Mouse (Mus musculus): ENCODE measurements around the gene T2.
"Not testable (repeated sequence)": the region's sequence is repeated elsewhere in the genome, so short reads cannot be mapped to it uniquely, and the experiment has no call there.

Gene T2

DNA sequence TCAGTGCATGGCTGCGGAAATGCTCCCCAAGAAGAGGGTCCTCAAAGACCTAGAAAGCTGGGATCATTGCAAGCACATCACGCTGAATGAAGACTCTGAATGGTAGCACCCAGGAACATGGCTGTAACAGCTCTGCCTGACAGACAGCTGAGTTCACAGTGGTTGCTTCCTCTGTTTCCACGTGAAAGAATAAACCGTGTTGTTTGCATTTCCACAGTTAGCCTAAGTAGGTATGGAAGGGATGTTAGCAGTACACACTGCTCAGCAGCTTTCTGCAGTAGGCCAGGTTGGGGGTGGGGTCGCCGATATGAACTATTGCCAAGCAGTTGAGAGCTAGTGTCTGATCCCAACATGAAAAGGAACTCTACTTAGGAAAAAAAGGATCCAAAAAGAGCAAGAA is at the start of gene T2:
Gene T2, plus strand, starts transcription at position 301 of the 400 bp plus-strand sequence.
- in situ Hi-C loops (cut with MseI, MboI), result no loop called here

DNA sequence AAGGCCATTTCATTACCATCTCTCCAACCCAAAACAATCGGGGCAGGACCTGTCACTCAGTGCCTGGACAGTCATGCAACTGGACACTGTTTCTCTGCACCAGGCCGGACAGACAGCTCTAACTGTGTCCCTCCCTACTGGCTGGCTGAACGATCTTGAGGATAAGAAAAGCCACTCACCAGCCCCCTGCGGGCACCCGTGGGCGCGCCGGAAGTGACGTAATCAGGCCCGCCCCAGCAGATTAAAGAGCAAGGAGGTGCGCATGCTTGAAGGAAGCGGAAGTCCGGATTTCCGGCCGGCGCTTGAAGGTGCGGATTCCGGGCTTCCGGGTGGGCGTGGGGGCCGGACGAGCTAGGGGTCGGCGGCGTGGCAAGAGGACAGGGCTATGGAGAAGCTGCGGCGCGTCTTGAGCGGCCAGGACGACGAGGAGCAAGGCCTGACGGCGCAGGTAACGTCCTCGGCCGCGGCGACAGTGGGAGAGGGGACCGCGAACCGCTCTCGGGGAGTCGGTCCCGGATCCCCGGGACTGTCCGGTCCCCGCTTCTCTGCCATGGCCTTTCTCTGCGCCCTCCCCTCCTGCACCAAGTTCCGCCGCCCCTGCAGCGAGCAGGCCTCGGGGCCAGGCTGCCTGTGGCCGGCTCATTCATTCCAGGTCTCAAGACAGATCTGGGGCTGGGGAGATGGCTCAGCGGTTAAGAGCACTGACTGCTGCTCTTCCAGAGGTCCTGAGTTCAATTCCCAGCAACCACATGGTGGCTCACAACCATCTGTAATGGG is 44.8 kb upstream of the T2 start, which contains the start of gene Sft2d1:
Gene Sft2d1, plus strand, starts transcription at position 265 of the 777 bp plus-strand sequence.
- in situ Hi-C loops (cut with MseI, MboI), result no loop called here

DNA sequence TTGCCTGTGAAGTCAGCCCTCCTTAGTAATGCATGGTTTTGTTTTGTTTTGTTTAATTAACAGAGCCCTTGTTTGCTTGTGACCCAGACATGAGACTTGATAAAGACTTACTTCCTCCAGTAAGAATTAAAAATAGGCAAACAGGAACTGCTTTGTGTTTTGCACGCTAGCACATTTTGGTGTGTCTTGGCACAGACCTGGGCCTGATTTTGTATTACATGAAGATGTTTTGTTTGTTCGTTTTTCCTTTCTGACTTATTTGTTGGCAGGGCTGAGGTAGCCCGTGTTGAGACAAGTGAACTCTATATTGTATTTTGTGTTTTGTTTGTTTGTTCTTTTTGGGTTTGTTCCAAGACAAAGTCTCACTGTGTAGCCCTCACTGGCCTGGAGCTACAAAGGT is 44.0 kb upstream of the T2 start:
- in situ Hi-C loops (cut with MseI, MboI), result no loop called here

DNA sequence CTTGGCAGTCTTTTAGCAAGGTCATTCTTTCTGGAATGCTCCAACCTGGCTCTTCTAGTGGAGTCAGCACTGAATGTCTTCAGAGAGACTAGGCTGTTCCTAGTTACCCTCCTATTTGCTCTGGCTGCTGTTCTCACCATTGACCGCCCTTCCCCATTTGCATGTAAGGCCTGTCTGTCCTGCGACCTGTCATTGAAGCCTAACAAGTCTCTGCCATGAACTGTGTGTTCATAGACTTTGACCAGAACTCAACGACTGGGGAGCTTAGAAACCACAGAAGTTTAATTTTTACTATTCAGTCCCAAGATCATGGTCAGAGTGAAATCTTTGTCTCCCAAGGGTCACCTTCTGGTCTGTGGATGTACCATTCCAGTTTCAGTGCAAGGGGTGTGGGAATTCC is 41.8 kb upstream of the T2 start:
- in situ Hi-C loops (cut with MseI, MboI), result no loop called here

DNA sequence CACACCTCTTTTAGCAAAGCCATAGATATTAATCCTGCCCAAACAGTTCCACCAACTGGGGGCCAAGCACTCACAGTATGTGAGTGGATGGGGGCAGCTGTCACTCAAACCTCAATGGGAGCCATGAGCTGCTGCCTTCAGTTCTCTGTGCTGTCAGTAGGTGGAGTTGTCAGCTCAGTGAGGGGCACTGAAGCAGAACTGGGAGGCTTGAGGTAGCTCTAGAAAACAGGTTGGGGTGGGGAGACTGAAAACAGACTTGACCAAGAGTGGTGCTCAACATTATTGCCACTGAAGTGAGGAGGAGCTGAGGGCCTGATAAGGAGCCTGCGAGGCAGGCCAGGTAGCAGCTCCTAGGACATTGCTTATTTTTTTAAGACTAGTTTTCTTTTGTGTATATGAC is 39.5 kb upstream of the T2 start:
- in situ Hi-C loops (cut with MseI, MboI), result no loop called here

DNA sequence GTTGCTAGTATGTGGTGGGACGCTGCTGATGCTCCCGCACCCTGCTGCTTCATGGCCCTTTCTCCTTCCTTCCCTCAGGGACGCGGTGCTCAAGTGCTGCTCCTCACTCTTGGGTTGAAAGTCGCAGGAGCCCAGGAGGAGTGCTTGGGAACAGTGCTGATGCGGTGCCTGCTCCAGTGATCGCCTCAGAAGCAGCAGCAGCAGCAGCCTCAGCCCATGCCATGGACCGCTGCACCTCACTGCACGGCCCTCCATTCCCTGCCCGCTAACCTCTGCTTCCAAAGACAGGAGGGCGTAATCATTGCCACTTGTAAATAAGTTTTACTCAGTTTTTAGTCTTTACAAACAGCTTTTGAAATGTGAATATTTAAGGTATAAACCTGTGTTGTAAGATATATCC is 28.9 kb upstream of the T2 start:
- in situ Hi-C loops (cut with MseI, MboI), result not testable (repeated sequence)

DNA sequence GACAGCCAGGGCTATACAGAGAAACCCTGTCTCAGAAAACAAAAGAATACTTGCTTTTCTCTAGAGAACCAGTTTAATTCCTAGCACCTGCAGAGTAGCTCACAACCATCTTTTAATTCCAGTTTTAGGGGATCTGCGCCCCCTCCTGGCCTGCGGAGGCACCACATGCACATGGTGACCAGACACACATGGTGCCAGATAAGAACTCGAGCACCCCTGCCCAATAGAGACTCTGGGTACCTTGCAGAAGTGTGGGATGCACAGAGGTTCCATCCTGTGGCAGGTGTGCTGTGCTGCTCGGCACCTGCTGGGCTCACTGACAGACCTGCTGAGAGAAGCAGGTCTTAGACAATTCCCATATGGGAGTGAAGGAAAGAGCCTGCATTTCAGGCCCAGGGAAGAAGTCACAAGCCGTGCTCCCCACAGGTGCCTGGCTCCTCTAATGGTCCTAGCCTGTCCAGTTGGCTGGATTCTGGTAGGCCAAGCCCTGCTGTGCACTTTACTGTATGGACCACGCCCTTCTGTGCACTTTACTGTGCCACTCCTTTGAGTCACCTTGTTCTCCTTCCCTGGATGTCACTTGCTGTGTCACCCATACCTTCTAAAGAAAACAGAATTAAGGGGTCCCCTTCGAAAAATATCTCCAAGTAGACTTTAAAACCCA is 27.1 kb upstream of the T2 start:
- in situ Hi-C loops (cut with MseI, MboI), result no loop called here

DNA sequence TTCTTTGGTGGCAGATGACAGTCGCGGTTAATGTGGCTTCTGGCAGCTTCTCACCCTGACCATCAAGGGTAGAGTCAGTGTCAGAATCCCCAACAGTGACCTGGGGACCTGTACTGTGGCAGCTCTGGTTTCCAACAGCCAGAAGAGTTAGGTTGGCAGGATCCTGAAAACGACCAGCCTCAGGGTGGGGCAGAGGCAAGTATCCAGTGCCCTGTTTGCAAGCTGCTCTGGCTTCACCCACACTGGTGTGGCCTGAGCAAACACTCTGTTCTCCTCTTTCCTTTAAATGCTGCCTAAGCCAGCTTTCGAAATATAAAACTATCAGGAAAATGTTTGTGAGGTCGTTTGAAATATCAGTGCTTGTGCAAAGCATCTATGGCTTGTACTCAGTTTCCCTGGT is 25.2 kb upstream of the T2 start:
- in situ Hi-C loops (cut with MseI, MboI), result no loop called here

DNA sequence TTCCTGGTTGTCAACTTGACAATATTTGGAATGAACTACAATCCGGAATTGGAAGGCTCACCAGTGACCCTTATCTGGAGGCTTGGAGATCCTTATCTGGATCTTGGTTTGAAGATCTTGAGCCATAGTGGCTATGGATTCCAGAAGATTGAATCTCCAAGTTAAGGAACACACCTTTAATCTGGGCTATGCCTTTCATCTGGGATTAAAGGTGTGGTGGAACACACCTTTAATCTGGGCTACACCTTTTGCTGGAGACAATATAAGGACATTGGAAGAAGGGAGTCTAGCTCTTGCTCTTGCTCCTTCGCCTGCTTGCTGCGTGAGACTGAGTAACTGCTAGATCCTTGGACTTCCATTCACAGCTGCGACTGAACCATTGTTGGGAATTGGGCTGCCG is 18.6 kb upstream of the T2 start, which contains the start of gene Prr18:
Gene Prr18, plus strand, starts transcription at position 301 of the 400 bp plus-strand sequence.
- in situ Hi-C loops (cut with MseI, MboI), result not testable (repeated sequence)

DNA sequence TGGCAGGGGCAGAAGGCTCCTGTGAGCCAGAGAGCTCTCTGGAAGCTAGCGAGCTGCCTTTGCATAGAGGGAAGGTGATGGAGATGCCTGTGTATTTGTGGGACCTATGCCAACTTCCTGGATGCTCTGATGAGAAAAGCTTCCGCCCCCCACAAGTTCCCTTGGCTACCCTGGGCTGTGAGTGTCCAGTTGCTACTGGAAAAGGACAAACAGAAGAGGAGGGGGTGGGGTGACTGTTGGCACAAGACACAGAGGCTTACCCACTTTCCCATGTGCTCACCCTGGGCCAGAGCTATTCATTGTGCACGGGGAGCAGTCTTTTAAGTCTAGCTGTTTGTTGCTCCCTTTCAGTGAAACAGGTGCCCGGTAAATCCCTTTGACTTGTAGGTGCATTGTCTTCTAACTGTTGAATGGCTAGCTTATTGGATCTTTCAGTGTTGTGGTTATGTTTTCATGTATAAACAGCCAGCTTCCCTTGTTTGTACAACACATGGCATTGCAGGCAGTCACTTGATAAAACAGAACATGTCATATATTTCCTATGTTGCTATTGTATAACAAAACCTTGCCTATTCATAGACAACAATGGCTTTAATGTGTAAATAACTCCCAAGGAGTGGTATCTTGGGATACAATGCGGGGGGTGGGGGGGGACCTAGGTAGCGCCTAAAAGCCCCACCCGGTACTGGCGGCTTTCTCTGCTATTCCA is 16.0 kb upstream of the T2 start:
- in situ Hi-C loops (cut with MseI, MboI), result no loop called here

DNA sequence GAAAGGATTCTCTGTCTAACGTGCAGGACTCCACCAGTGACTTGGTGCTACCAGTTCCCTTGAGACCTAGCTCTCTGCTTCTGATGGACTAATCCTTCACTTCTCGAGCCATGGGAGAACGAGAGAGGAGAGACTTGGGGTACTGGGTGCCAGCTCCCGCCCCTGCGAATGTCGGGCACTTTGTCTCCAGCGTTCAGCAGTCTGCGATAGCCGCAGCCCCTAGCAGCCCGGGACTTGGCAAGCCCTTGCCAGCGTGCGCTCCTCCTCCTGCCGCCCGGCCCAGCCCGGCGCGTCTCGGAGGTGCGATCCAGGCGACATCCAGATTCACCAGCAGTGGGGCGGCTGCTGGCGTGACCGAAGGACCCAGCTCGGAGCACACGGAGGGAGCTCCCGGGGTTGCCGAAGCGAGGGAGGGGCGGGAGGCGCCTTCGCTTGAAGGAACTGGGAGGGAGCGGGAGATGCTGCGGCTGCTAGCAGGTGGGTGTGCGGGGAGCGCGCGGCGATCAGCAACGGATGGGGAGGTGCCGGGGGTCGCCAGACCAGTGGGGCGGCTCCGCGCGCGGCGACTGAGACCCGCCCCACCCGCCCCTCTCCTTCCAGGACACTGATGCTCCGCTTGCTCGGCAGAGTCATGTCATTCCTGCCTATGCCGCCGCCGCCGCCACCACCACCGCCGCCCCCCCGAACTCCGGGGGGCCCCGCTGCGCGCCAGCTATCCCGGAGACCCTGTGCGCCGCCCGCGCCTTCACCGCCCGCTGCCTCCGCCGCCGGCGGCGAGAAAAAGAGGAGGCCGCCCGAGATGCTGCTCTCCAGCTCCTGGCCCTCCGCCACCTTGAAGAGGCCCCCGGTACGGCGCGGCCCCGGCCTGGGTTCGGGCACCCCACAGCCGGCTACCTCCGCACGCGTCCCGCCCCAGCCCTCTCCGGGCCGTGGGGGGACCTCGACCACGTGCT is 15.1 kb upstream of the T2 start:
- in situ Hi-C loops (cut with MseI, MboI), result no loop called here

DNA sequence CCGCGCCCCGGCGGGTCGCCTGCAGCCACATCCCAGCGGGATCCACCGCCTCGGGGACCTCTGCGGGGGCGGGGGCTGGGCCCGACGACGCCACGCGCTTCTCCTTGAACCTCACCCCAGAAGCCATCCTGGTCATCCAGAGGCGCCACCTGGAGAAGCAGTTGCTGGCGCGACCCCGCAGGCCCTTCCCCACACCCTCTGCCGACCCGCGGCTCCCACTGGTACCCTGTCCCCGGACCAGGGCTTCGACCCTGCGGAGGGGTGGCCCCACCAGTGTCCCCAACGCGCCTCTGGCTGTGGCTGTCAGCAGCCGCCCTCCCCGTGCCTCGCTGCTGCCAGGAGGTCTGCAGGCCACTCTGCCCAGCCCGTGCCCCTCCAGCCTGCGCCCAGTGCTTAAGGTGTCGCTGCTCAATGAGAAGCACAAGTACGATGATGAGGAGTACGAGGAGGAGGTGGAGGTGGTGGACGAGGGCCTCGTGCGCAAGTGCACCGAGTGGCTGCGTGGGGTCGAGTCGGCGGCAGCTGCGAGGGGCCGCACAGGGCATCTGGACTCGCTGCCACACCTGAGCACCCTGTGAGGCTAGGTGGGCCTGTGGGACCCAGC is 14.3 kb upstream of the T2 start:
- in situ Hi-C loops (cut with MseI, MboI), result no loop called here

DNA sequence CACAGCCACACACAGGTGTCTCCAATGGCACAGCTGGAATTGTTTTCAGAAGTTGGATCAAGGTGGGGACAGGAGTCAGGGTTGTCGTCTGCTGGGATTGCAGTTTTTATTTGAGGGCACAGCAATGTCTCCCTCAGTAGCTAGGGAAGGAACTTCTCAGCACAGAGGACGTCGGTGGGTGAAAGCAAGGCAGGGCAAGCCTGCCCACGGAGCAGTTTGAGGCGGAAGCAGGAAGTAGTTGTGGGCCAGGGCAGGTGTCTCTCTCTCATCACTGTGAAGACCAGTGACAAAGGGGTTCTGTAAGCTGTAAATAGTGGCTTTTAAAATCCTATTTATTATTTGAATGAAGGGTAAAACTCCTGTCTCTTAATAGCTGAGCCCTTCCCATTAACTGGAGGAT is 13.1 kb upstream of the T2 start:
- in situ Hi-C loops (cut with MseI, MboI), result no loop called here

DNA sequence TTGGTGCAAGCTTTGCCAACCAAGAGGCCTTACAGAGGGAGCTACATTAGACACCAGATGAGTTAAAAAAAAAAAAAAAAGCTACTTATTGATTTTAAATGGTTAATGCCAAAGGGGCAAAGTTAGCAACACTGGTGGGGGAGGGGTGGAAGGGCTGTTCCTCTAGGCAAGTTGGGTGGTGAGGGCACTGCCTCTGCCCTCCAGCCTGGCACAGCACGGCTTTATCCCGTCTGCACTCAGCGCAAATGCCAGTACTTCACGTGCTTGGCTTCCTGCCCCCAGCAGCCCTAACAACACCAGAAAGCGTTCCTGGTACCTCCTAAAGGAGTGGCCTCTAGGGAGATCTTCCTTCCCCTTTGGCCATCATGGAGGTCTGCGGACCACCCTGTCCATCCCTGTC is 12.4 kb upstream of the T2 start:
- in situ Hi-C loops (cut with MseI, MboI), result no loop called here

DNA sequence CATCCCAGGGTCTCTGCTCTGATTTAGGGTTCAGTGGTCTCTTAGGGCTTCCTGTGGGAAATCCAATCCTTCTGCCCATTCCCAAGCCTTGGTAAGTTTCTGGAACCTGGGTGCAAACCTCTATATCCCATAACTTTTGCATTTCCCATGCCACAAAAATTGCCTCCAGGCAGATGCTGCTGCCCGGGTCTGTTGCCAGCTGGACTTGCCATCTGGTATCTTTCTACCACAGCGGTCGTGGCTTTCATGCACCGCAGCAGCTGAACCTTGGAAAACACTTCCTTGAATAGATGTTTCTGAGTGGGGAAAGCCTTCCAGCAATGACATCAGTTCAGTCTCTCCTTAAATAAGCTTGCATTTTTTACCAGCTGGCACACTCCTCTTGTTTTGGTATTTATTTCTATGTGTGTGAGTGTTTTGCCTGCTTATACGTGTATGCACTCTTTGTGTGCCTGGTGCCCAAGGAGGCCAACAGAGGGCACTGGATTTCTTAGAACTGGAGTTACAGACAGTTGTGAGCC is 8.0 kb upstream of the T2 start:
- in situ Hi-C loops (cut with MseI, MboI), result no loop called here

DNA sequence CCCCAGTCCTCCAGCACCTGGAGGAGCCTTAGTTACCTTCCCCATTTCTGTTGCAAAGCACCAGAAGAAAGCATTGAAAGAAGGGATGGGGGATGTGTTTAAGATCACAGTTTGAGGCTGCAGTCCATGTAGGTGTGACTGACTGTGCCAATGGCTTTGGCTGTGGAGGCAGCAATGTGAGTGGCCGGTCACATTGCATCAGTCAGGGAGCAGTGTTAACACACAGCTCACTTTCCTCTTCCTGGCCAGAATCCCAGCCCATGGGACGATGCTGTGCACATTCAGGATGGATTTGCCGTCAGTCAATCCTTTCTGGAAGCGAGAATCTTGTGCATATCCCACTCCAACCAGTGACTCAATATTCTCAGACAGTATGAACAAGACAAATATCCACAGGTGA is 6.9 kb upstream of the T2 start:
- in situ Hi-C loops (cut with MseI, MboI), result no loop called here

DNA sequence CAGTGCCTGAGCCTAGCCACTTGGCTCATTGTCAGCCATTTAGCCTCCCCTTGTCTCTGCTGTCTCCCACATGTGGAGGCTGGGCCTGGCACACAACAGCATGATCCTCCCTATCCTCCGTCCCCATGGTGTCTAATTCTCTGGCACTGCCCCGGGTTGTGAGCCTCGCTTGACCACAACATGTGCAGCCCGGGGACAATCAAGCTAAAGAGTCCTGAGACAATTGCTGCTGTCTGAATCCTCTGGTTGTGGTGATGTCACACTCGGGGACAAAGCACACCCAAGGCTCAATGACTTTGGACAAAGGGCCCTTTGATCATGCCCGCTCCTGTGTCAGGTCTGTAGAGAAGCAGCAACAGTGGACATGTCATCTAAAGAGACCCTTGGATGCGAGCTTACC is 4.7 kb upstream of the T2 start:
- in situ Hi-C loops (cut with MseI, MboI), result no loop called here

DNA sequence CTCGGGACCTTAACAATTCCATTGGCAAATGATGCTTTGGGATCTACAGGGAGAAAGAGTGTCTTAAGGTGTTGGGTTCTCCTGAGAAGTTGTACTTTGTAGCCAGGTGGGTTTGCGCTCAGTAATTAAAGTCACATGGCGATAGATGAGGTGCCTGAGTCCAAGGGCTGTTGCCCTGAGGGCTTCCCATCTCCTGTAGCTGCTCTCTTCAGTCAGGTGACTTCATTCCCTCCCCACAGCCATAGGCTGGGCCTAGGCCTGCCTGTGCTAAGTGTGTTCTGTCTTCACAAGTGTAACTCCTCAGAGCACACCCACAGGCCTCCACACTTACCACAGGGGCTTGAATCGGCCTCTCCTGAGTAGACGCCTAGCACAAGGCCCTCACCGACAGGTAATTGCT is 1.7 kb downstream of the T2 start:
- in situ Hi-C loops (cut with MseI, MboI), result no loop called here

DNA sequence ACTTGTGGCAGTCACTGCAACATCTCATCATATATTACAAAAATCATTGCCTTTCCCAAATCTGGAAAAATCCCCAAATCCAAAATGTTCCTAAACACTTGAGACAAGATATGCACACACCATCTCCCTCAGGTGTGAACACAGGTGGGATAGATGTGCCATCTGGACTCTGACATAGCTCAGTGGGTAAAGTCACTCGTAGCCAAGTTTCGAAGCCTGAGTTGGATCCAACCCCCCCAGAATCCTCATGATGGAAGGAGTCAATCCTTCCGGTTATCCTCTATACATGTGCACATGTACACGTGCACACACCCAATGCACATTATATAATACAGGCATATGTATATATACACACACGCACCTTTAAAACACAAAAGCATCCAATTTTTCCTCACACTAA is 5.1 kb downstream of the T2 start:
- in situ Hi-C loops (cut with MseI, MboI), result loop anchor here in 1 of 2 experiments (10.0 kb wide), 1 partner anchor 106 kb away; no protein-coding TSS in a partner anchor

DNA sequence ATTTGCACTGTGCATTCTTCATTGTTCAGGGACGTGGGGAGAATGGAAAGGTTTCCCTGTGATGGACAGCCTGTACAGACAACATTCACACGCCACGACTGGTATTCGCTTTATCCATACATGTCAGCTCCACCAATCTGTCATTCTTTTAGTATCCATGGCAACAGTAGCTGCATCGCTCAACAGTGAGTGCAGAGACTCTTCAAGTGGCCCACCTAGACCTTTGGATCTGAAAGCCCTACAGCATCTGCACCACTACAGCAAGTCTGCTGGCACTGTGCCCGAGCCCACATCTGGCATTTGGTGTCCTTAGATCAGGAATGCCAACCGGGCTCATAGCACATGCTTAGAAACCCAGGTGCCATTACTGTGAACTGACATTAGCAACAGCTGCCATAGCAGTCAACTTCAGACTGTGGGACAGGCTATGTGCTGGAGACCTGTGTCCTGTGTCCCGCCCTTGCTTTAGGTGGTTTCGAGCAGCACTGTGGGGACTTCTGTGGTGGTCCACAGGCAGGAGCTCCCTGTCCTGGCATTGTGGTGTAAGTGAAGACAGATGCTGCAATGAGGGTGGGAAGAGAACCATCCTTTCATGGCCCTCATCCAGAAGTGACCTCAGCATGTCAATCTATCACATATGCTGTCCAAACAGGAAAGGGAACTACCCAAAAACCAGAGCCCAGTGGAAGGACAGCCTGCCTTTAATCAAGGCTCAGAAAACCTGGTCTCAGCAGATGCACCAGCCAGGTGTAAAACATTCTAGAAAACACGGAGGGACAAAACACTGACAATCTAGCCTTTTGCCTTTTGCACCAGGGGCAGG is 5.7 kb downstream of the T2 start:
- in situ Hi-C loops (cut with MseI, MboI), result loop anchor here in 1 of 2 experiments (10.0 kb wide), 1 partner anchor 107 kb away; no protein-coding TSS in a partner anchor

Measured in mouse trophoblast stem cell (cell line).